Mouse (Mus musculus): ENCODE data around the gene Art4.
"Not testable (repeated sequence)": the region's sequence is repeated elsewhere in the genome, so short reads cannot be mapped to it uniquely, and the experiment has no call there.

Art4 gene

DNA sequence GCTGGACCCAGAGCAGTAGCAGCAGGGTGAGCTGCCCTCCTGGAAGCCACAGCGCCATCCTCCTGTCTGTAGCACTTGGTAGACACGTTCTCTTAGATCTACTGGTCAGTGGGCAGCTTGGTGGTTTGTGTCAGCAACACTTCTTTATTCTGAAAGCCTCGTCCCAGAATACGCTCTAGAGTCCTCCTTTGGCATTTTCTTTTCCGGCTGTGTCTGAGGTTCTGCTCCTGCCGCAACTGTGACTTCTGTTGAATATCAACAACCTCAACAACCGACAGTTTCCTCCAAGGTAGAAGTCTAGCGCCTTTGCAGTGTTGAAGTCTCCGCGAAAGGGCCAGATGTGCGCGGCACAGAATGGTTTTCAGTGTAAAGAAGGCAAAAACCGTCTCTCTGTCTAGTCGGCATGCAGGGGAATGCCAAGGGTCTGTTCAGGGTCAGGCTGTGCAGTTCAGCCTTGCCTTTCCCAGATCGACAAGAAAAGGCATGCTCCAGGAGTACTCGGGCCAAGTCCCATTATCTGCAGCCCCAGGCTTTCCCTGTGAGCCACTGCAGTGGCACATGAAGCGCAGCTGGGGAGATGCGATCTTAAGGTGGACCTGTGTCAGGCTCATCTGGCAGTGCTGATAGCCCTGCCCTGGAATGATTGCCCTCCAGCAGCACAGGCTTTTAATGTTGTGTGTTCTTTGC is at the start of gene Art4:
Art4 (minus strand) TSS at position 548 of the 687 bp plus-strand sequence.
- peak; percentile 30 to 61 for DNase-seq

DNA sequence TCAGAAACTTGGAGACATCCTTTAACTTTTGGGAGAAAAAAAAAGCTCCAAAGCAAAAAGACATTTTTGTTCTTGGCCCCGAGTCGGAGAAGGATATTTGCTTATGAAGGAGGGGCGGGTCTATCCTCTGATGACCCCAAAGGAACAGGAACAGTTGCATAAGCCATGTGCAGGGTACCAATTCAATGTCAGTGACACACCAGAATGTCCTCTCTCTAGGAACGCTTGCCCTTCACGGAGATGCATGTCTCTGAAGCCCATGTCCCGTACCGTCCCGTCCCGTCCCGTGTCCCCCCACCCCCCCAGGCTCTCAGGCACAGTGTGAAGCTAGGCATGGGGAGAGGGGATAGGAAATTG is 49.4 kb upstream of the Art4 start:
- DNase-seq = no peak

DNA sequence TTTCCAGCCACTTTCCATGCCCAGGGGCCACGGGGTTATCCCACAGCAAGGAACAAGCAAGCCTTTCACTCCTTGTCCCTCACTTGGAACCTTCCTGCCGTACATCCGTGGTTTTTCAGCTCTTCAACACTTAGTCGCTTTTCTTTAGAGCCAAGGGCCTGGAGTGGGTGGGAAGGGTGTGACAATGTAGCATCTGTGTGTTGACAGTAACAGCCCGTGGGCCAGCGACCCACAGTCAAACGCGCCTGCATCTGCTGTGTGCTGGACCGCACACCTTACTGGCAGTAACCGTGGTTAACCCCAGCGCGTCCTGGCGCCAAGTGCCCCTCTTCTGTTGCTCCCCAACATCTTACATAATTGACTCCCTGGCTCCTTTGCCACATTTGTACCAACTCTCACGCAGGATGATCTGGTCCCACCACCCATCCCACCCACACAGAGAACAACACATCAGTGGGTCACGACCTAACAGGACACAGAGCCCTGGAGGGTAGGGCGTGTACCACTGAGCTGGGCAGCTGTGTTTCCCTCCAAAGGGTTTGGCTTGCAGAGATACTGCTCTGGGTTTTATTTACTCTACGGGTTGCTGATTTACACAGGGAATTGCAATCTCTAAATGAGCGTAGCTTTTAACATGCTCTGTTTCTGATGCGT is 48.9 kb upstream of the Art4 start:
- no peak for DNase-seq

DNA sequence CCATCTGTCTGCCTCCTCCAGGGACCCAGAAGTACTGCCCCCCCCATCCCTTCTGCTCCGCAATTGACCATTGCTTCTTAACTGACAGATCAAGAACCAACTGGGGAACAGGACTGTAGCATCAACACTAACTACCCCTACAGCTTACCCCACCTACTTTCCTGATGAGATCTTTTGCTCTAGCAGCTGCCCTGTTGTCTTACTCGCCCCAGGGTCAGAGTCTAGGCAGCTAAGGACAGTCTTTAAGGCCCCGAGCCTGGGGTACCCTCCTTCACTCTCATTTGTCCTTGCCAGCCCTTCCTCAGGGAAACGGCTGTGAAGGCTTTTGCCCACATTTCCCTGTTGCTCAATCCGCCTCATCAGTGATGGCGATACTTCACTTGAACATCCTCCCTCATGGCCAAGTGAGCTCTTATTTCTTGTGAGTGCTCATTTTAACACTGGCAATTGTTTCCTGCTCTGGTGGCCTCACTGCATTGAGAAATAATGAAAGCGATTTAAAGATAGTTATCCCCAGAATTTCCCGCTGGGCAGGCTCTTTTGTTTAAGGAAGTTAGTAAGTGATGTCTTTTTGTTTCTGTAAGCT is 46.4 kb upstream of the Art4 start:
- peak in 1 of 2 experiments; percentile 43 for DNase-seq

DNA sequence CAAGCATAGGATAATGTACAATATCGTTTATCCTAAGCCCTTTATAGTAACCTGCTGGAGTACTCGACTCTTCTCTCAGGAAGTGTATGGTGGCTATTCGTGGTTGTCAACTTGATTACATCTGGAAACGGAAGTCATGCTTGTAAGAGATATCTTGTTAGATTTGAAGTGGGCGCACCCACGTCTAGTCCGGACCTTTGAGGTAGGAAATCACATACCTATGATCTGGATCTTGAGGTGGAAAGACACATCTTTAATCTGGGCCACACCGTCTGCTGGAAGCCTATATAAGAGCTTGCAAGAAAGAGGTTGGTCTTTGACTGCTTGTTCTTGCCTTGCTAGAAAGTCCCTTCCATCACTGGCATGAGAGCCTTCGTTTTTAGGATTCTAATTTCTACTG is 45.0 kb upstream of the Art4 start:
- DNase-seq = no peak

DNA sequence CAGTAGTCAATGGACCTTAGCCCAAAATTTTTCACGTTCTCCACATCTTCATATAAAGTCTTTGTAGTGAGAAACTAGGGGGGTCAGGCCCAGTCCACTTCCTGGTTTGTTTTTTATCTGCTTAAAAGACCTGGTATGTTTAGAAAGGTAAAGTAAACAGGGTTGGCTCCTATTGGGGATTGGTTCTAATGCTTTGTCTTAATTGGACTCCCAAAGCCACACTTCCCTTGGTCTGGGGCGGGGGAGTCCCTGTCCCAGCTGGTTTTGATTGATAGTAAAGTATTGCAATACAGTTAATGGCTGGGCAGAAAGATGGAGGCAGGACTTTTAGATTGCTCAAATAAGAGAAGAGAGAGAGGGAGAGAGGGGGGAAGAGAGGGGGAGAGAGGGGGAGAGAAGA is 43.5 kb upstream of the Art4 start:
- no peak for DNase-seq

DNA sequence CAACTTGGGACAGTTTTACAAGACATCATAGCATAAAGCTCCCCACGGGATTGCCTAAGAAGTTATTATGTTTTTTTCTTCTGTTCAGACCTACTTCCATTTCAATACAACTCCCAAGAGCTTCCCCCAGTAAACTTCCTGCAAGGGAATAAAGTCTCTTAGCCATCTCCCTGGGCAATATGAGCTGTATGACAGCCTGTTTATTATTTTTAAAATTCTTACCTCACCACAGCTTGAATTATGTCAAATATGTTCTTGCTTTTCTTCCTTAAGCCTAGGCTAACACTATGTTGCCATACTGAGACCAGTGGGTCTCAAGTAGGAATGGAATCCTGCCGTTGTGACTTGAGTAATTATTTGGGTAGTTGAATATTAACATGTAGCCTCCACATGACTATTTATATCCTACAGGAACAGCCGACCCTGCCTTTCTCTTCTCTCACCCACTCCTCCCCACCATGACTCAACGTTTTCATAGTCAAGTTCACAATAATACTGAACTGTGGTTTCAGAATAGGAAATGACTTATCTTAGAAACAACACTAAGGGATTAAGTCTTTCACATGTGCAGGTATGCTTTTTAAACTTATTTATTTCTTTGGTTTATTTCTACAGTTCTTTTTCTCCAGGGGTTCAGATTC is 43.0 kb upstream of the Art4 start:
- no peak for DNase-seq

DNA sequence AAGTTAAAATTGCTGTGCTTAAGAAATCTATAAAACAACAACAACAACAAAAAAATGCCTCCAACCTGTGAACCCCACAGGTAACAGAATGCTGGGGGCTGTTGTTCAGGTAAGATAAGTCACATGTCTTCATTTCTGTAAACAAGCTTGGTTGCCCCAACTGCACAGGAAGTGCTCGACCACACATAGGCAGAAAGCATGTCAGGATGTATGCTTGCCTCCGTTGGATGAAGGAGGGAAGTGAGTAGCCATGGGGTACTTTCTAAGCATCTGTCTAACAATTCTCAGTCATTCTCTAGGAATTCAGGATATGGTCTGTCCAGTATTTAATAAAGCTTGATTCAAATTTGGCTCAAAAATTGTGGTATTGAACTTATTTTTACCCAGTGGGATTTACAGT is 41.4 kb upstream of the Art4 start:
- no peak for DNase-seq

DNA sequence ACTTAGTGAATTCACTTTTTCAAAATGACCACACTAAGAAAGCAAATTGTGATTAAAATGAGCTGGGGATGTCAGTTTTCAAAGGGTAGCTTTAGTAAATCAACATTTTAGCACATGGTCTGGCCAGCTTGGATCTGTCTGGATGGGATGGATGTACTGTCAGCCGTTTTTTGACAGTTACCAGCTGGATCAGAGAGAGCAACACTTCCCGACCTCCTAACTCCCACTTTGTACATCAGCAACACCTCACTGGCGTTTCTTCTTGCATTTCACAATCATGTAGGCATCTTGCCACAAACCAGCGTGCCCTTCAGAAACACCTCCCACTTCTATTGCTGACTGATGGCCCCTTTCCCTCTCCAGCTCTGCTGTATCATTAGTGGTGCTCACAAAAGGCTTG is 40.7 kb upstream of the Art4 start:
- peak; percentile 67 to 73 for DNase-seq

DNA sequence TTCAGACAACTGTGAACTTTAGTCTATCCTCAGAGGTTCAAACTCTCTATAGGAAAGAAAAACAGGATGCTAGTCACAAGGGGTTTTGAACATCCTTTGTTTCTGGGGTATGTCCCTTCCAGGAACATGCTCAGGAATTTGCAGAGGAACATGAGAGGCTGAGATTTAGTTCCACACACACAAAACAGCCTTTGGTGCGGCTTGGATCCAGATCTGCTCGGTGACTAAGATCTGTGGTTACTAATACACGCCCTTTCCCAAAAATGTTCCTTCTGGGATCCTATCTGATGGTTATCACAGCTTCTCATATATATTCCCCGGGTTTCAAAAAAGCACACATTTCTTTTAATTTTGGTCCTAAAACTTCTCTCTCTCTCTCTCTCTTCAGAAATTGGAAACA is 40.3 kb upstream of the Art4 start:
- DNase-seq = no peak

DNA sequence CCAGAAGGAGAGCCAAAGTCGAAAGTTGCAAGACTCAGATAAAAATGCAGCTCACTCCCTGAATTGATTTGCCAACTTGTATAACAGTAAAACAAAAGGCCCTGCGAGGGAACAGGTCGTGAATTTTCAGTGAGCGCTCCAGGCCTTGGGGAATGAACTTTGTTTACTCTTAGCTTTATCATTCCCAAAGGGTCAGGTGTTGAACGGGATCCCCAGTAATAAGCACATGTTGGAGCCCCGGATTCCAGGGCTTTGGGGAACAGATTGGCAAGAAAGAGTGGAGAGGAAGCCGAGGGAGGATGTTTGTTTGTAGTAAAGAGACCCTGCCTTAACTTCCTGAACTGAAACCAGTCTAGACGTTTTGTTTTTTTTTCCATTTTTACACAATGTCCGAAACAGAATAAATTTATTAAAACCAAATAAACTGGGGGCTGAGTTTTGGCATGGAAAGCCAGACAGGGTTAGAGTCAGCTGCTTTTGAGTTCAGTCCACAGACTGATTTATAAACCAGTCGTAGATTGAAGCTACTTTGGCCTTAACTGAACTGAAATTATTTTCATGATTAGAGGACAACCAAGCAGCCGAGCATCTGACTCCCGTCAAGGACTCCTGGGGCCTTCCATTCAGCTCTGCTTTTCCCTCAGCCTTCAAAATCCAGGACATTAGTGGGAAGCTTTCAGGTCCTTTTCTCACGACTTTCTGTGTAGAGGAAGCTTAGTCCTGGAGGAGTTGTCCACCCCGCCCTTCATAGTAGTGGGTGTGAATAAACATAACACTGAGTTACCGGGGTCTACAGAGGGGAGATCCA is 37.2 kb upstream of the Art4 start:
- DNase-seq = peak in 1 of 2 experiments; percentile 31

DNA sequence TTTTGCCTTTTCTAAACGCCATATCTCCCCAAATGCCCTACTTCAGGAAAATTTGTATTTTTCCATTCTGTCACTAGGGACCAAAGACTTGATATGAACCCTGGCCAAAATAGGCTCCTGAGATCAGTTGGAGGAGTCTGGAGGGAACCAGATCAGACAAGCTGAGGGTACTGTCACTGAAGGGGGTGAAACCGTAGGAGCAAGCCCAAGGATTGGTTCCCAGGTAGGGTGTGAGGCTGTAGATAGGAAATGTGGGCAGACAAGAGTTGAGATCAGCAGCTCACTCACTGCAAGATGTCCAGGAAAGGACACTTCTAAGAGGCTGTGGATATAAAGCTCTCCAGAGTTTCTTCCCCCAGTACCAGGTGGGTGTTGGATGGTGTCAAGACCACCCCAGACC is 34.5 kb upstream of the Art4 start:
- DNase-seq = no peak

DNA sequence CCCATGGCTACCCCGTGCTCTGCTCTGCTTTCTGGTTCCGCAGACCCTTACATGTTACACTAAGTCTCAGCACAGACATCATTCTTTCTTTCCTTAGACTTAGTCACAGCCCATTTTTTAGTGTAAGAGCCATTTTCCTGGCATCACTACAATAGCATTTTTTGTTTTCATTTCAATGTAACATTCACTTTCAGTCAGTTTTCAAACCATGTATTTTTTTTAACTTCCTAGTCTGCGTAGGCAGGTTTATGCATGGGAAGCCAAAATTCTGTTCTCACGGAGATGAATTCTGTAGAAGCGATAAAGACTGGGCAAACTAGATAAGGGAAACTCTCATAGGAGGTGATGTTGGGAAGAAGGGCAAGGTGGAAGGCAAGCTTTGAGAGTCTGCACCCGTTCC is 32.0 kb upstream of the Art4 start:
- DNase-seq = no peak

DNA sequence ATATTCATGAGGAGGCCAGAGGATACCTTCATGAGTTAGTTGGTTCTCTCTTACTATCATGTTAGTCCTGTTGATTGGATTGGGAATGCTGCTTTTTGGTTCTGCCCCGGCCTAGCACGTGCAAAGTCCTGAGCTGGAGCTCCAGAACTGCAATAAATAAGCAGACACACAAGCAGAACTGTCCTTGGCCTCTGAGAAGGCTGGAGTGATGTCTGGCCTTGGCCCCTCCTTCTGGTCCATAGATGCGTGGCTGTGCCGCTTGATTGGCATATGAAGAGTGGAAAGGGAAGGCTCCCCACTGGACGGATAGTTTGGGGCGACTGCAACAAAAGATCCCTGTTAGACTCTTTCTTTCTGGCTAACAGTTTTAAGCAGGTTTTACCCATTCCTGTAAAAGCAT is 31.5 kb upstream of the Art4 start:
- DNase-seq = no peak

DNA sequence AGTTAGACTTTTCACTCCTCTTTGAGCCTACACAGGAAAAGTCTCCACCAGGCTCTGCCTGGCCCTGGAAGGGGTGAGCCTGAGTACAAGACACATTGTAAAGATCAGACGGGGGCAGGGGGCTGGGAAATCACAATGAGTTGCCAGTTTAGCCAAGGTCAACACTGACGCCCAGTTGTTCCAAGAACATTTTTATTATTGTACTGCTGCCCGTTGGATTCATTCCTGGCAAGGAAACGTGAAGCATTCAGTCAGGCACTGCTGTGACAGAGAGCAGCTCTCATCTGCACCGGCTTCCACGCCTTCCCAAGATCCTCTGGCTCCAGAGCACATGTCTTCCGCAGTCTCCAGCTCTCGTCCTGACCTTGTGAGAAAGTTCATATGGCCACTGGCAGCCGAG is 30.3 kb upstream of the Art4 start:
- peak; percentile 62 to 87 for DNase-seq

DNA sequence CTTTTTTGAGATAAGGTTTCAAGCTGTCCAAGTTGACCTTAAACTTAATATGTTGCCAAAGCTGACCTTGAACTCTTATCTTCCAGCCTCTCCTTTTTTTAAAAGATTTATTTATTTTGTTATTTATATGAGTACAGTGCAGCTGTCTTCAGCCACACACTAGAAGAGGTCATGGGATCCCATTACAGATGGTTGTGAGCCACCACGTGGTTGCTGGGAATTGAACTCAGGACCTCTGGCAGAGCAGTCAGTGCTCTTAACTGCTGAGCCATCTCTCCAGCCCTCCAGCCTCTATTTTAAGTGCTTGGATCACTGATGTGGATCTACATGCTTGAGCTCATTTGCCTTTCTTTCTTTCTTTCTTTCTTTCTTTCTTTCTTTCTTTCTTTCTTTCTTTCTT is 27.2 kb upstream of the Art4 start:
- not testable (repeated sequence) for DNase-seq

DNA sequence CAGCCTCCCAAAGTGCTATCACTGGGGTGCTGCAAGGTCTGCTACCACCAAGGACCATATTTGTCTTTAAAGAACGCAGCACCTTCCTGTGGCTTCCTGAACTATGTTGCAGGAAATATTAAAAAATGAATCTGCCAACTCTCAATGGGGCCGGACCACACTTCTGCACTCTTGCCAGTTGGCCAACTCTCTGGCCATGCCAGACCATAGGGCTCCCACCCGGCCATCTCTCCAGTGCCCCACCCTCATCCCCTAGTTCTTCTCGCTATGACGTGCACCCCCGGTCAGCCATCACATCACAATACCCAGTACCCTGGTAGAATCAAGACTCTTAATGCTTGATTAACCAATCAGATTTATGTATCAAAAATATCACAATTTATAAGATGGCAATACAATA is 26.4 kb upstream of the Art4 start:
- DNase-seq = no peak

DNA sequence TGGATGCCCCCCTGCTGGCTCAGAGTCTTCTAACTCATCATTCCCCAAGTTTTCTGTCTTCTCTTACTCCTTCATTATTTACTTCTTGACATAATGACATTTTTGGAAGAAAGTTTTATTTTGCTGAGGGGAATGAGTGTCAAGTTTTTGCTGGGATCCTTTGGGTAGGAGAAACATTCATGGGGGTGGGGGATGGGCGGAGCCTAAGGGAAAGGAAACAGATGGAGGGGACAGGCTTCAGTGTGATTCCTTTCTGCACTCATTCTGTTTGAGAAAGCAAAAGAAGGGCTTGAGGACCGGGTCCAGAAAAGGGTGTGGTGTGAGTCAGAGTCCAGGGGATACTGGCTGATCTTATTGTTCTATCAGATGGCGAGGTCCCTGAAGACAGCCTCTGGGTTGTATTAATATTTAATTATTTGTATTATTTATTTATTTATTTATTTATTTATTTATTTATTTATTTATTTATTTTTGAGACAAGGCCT is 25.9 kb upstream of the Art4 start:
- DNase-seq = no peak

DNA sequence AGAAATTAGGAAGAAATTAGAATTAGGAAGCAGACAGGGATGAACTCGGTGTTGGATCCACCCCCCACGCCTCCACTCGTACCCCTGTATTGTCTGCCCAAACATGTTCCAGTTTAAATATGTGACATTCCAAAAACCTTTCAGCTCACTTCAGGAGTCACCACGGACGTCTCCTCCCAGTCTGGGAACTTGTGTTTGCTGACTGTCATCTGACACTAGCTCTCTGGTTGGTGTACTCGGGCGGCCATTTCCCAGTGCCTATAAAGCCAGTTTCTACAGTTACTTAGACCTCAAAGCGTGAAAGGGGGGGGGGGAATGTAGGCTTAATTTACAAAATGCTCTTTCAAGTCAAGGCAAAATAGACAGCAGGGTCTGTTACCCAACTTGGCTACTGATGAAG is 24.1 kb upstream of the Art4 start:
- DNase-seq = no peak

DNA sequence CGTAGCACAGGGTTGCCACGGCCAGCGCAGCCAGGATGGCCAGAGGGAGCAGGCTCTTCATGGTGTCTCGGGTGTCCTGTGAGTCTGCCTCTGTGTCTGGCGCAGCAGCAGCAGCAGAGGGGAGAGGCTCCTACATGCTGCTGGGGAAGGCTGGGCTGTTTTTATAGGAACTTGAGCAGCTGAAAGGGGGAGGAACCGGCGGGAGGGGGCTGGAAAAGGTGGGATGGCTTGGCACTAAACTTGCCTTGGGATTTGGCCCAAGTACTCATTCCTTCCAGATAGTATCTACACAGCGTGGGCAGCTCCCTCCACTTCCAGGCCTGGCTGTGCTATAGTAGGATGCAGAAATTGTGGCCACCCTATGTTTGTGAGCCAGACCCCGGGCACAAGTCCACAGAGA is 18.1 kb upstream of the Art4 start, which contains the start of gene Mgp:
Mgp (minus strand) TSS at position 154 of the 400 bp plus-strand sequence.
- DNase-seq = peak; percentile 46 to 61

DNA sequence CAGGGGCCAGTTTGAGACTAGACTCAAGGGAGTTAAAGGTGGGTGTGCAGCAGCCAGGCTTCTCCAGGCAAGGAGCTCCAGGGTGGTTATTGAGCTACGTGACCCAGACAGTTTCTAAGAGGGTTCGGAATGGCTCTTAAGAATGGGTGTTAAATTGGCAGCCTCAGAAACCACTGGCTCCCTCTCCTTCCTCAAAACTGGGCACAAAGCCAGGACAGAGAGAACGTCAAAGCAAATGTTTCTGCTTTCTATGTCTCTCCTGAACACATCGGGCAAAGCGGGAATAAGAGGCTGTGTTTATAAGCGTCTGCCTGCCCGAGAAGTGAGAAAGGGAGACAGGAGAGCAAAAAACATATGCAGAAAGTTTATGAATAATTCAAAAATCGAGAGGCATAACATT is 17.1 kb upstream of the Art4 start:
- peak in 1 of 2 experiments; percentile 37 for DNase-seq

DNA sequence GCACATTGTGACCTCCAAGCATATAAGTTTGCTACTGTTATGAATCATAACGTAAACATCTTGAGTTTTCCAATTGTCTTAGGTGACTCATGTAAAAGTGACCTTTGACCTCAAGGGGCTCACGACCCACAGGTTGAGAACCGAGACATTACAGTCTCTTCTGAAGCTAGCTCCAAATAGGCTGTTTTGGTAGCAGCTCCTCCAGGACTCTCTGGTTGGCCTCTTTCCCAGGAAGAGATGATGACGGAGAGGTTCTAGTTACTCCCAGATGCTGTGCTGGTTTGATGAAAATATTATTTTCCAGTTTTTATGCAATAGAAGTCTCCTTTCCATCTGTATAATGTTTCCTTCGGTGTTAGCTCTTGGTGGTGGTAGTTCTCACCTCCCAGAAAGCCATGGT is 11.4 kb upstream of the Art4 start:
- DNase-seq = no peak

DNA sequence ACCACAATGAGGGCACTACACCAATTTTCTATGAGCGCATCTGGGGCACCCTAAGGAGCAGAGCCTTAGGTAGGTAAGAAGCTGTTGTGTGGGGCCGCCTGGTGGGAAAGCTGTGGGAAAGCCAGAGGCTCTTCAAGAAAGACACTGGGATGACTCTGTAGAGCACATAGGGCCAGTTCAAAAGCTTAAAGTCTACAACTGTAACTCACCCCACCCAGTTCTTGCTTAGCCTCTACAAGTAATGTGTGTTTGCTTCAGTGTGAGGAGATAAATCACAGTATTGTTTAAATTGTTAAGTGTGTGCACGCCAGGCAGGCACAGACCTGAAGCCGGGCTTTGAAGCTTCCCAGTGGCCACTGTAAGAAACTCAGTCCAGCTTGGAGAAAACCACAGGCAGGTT is 8.6 kb upstream of the Art4 start:
- DNase-seq = no peak
